Mouse (Mus musculus): ENCODE results near the gene Rps2.
"Not testable (repeated sequence)": the region's sequence is repeated elsewhere in the genome, so short reads cannot be mapped to it uniquely, and the experiment has no call there.

Gene Rps2

GRCm38 (mm10) chr17:24705821-24706220 lies 12.1 kb upstream of the Rps2 start:
- no peak for DNase-seq (ENCODE audit: low read depth)

GRCm38 (mm10) chr17:24706982-24707800 lies 10.7 kb upstream of the Rps2 start, which contains the start of gene Tbl3:
TSS of gene Tbl3 (minus strand) at chr17:24707660.
- DNase-seq (ENCODE audit: low read depth) = peak; percentile 94

GRCm38 (mm10) chr17:24707801-24708425 lies 10.0 kb upstream of the Rps2 start:
- peak; percentile 49 for DNase-seq (ENCODE audit: low read depth)

GRCm38 (mm10) chr17:24708646-24709045 lies 9.3 kb upstream of the Rps2 start:
- peak; percentile 78 for DNase-seq (ENCODE audit: low read depth)

GRCm38 (mm10) chr17:24715556-24715955 lies 2.4 kb upstream of the Rps2 start:
- DNase-seq (ENCODE audit: low read depth) = no peak

- DNase-seq (ENCODE audit: low read depth) = no peak
Observed at GRCm38 (mm10) chr17:24716166-24716682, 1.7 kb upstream of the Rps2 start.

- not testable (repeated sequence) for DNase-seq (ENCODE audit: low read depth)
Observed at GRCm38 (mm10) chr17:24718938-24719337, 1.0 kb downstream of the Rps2 start.

- DNase-seq (ENCODE audit: low read depth) = peak; percentile 98
Observed at GRCm38 (mm10) chr17:24719494-24720222, 1.7 kb downstream of the Rps2 start.

- DNase-seq (ENCODE audit: low read depth) = peak; percentile 53
Observed at GRCm38 (mm10) chr17:24720616-24721015, 2.7 kb downstream of the Rps2 start.

- DNase-seq (ENCODE audit: low read depth) = peak; percentile 35
Observed at GRCm38 (mm10) chr17:24721383-24721955, 3.6 kb downstream of the Rps2 start.

GRCm38 (mm10) chr17:24722220-24722924 lies 4.5 kb downstream of the Rps2 start:
- peak; percentile 40 for DNase-seq (ENCODE audit: low read depth)

GRCm38 (mm10) chr17:24723122-24723880 lies 5.4 kb downstream of the Rps2 start:
- peak; percentile 33 for DNase-seq (ENCODE audit: low read depth)

- no peak for DNase-seq (ENCODE audit: low read depth)
Observed at GRCm38 (mm10) chr17:24723881-24724180, 5.9 kb downstream of the Rps2 start.

- DNase-seq (ENCODE audit: low read depth) = peak; percentile 98
Observed at GRCm38 (mm10) chr17:24724184-24724583, 6.3 kb downstream of the Rps2 start, which contains the start of gene Ndufb10. TSS of gene Ndufb10 (minus strand) at chr17:24724478.

- no peak for DNase-seq (ENCODE audit: low read depth)
Observed at GRCm38 (mm10) chr17:24725637-24726390, 7.9 kb downstream of the Rps2 start.

GRCm38 (mm10) chr17:24727618-24728017 lies 9.7 kb downstream of the Rps2 start, which contains the start of gene Rpl3l:
TSS of gene Rpl3l (plus strand) at chr17:24727820.
- DNase-seq (ENCODE audit: low read depth) = no peak

- no peak for DNase-seq (ENCODE audit: low read depth)
Observed at GRCm38 (mm10) chr17:24728184-24728583, 10.3 kb downstream of the Rps2 start.

GRCm38 (mm10) chr17:24729067-24729466 lies 11.2 kb downstream of the Rps2 start:
- no peak for DNase-seq (ENCODE audit: low read depth)

- DNase-seq (ENCODE audit: low read depth) = no peak
Observed at GRCm38 (mm10) chr17:24730787-24731186, 12.9 kb downstream of the Rps2 start.
